Mouse (Mus musculus) kidney, embryonic 16.5 days (tissue): ENCODE measurements at regions not wholly inside any gene's neighbourhood (a gene's known extent, or its start where the extent isn't known, plus 50 kb on each side); places are given as distances from the start of the nearest gene placed in this dataset.

ENCODE experiments used
- ATAC-seq: fragments of 200-750 bp; cut with Nextera tagmentation; 2 replicates; pipeline ENCODE4 v1.8.0; 2017; ENCODE audit warnings: moderate TSS enrichment; ENCODE audit not compliant: low FRiP score, low TSS enrichment
- H3K27ac ChIP-seq: fragments of 300-500 bp; sonication (generic); 2 replicates; pipeline ENCODE4 v1.5.1; 2014; ENCODE audit warnings: low read length
- H3K27me3 ChIP-seq: fragments of 300-500 bp; sonication (generic); 2 replicates; pipeline ENCODE4 v1.6.1; 2014; ENCODE audit warnings: low read length, control low read depth, mixed read lengths; ENCODE audit not compliant: insufficient read depth
- H3K36me3 ChIP-seq: fragments of 300-500 bp; sonication (generic); 2 replicates; pipeline ENCODE4 v1.6.1; 2014; ENCODE audit warnings: low read length, control low read depth, mixed read lengths; ENCODE audit not compliant: insufficient read depth
- H3K4me1 ChIP-seq: fragments of 300-500 bp; sonication (generic); 2 replicates; pipeline ENCODE4 v1.6.1; 2014; ENCODE audit warnings: low read length, control low read depth, mixed read lengths; ENCODE audit not compliant: insufficient read depth
- H3K4me2 ChIP-seq: fragments of 300-500 bp; sonication (generic); replicated peaks from 2 replicates; pipeline ENCODE4 v1.6.1; 2014; ENCODE audit warnings: low read depth, low read length
- H3K4me3 ChIP-seq: fragments of 300-500 bp; sonication (generic); 2 replicates; pipeline ENCODE4 v1.5.1; 2014; ENCODE audit warnings: mild to moderate bottlenecking, low read length
- H3K9ac ChIP-seq: fragments of 300-500 bp; sonication (generic); replicated peaks from 2 replicates; pipeline ENCODE4 v1.6.1; 2014; ENCODE audit warnings: low read length
- H3K9me3 ChIP-seq: fragments of 300-500 bp; sonication (generic); 2 replicates; pipeline ENCODE4 v1.6.1; 2016; ENCODE audit warnings: low read length, control low read depth
- WGBS: fragments of 180-500 bp; shearing (Covaris S2); extraction: QIAGEN DNeasy Blood & Tissue Kit; methylation state at CpG from one replicate; pipeline ENCODE4 v1.1.7; 2014; 5-methylcytosine and 5-hydroxymethylcytosine counted together

- ATAC-seq, result no peak
- Histone ChIP-seq H3K4me3 (no peak overlapping the region), H3K9ac (no peak overlapping the region), H3K4me1 (no peaks in the 10 kb centered on the region), H3K27me3 (no peaks in the 10 kb centered on the region), H3K4me2 (no peak overlapping the region), H3K9me3 (no peaks in the 10 kb centered on the region), H3K27ac (no peak overlapping the region), H3K36me3 (no peaks in the 10 kb centered on the region)
- WGBS, result 70% methylated on average over 6 of the region's 6 CpGs
Measured at GRCm38 (mm10) chr5:80908771-80909170, 111.2 kb upstream of the Adgrl3 start.

GRCm38 (mm10) chr5:80938791-80939190 is 81.1 kb upstream of the Adgrl3 start:
- no peak for ATAC-seq
- Histone ChIP-seq H3K4me3 (no peak overlapping the region), H3K27me3 (no peaks in the 10 kb centered on the region), H3K4me2 (no peak overlapping the region), H3K36me3 (no peaks in the 10 kb centered on the region), H3K9ac (no peak overlapping the region), H3K27ac (no peak overlapping the region), H3K4me1 (no peaks in the 10 kb centered on the region), H3K9me3 (no peaks in the 10 kb centered on the region)
- WGBS, result 65% methylated on average over 3 of the region's 3 CpGs

DNA sequence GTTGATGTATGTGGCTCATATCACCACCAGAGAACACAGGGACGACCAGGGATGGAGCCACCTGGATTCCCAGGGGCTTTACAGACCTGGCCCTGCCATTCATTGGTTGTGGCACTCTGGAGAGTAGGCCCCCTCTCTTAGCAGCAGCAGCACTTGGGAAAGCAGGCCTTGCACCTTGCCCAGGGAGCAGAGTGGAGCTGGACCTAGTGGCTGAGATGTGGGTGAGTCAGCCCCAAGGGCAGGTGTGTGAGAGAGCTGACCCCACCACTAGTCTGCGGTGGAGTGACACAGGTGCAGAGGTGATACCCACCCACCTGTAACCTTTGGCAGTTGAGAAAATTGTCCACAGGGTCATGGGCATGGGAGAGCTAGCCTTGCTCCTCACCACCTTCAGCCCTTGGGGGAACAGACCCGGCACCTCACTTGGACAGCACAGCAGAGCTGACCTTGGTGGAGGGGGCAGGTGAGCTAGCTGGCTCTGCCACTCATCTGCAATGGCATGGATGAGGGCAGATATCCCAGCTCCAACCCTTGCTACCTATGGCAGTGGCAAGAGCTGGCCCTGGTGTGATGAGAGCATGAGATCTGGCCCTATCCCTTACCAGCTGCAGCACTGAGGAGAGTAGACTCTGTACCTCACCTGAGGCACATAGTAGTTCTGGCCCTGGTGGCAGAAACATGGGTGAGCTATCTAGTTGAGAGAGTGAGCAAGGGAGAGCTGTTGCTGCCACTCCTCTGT is 67.9 kb upstream of the Adgrl3 start:
- Histone ChIP-seq H3K27ac (no peak overlapping the region), H3K27me3 (no peaks in the 10 kb centered on the region), H3K9ac (no peak overlapping the region), H3K36me3 (no peaks in the 10 kb centered on the region), H3K4me1 (0 out of 2 replicates have a peak, but pooled peaks cover 3% of the 10 kb centered on the region), H3K4me3 (no peak overlapping the region), H3K9me3 (no peaks in the 10 kb centered on the region), H3K4me2 (no peak overlapping the region)
- 0 out of 2 replicates have a peak, but pooled peaks have one; percentile 19 for ATAC-seq
- 85% methylated on average over 3 of the region's 3 CpGs for WGBS

DNA sequence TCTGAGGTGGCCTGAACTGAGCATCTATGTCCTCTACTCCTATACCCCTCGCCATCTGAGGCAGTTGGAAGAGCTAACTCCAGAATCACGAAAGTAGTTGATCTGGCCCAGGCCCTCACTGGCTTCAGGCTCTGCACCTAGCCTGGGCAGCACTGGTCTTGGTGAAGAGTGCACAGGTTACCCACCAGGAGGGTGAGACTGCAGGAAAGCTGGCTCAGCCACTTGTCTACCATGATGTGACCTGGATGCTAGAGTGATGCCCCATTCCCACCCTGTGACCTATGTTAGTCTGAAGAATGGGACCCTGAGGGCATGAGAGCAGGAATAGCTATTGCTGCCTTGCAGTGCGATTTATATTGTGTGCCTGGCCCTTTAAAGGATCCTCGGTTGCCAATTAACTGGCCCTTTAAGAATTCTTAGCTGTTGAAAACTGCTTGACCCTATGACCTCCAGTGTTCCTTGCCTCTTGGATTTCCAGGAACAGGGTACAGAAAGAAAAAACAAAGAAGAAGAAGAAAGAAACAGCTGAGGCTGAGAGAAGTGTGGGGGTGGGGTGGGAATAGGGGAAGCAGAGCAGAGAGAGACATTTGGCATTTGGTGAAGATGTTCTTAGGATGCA is 67.2 kb upstream of the Adgrl3 start:
- peak; percentile 42; the same call in 1 of the 2 replicates for ATAC-seq
- Histone ChIP-seq H3K4me3 (no peak overlapping the region), H3K36me3 (no peaks in the 10 kb centered on the region), H3K27ac (no peak overlapping the region), H3K27me3 (no peaks in the 10 kb centered on the region), H3K4me2 (no peak overlapping the region), H3K4me1 (0 out of 2 replicates have a peak, but pooled peaks cover 3% of the 10 kb centered on the region), H3K9me3 (no peaks in the 10 kb centered on the region), H3K9ac (no peak overlapping the region)
- 59% methylated on average over 4 of the region's 4 CpGs for WGBS
